Mouse (Mus musculus): ENCODE measurements around the gene Pcnx3.

GRCm38 (mm10) chr19:5726961-5727578 is 38.4 kb upstream of the Pcnx3 start:
- TF ChIP-seq CTCF (IDR thresholded peaks at IDR 0.05; ENCODE audit: control insufficient read depth, insufficient read depth, insufficient replicate concordance, low read depth, low read length), result no peak
- TF ChIP-seq POLR2A (IDR thresholded peaks at IDR 0.05; ENCODE audit: control insufficient read depth, low read depth, low read length), result no peak
